Mouse (Mus musculus): Measurements from ENCODE around the gene Spata19. TPM values are rescaled to one million over a fixed set of nuclear protein-coding genes. Genes with fewer than 3 reads are reported as not detected.

Spata19 gene
- polyA plus RNA-seq, 1 experiment from 2014 or later = not detected

- 85% methylated on average over 7 of the region's 7 CpGs for WGBS
- no peak overlapping the region for H3K27ac ChIP-seq
- no peak overlapping the region for H3K4me3 ChIP-seq
- H3K27me3 ChIP-seq (ENCODE audit: low read depth, poor library complexity, severe bottlenecking) = no peaks in the 10 kb centered on the region
- no peak for DNase-seq (ENCODE audit: low spot score)
- H3K9me3 ChIP-seq (replicated peaks) = no peaks in the 10 kb centered on the region
- no peaks in the 10 kb centered on the region for H3K36me3 ChIP-seq
- H3K4me1 ChIP-seq = no peaks in the 10 kb centered on the region
Measured at GRCm38 (mm10) chr9:27437391-27438061, 40.9 kb downstream of the Spata19 start.

- H3K27ac ChIP-seq = no peak overlapping the region
- H3K27me3 ChIP-seq (ENCODE audit: low read depth, poor library complexity, severe bottlenecking) = no peaks in the 10 kb centered on the region
- DNase-seq (ENCODE audit: low spot score) = no peak
- H3K4me3 ChIP-seq = no peak overlapping the region
- no peaks in the 10 kb centered on the region for H3K9me3 ChIP-seq (replicated peaks)
- H3K36me3 ChIP-seq = no peaks in the 10 kb centered on the region
- peaks cover 11% of the 10 kb centered on the region for H3K4me1 ChIP-seq
- 51% methylated on average over 9 of the region's 9 CpGs for WGBS
Measured at GRCm38 (mm10) chr9:27449780-27450422, 53.3 kb downstream of the Spata19 start.

Other genes starting within 250 kb of the Spata19 start
- gene Jam3, start 241.4 kb upstream of the Spata19 start, polyA plus RNA-seq (2016; fragmentation: Nextera tagmentation; extraction: Ambion mirVana) = 82.4 and 97.9 TPM in 2 replicates
- gene Igsf9b, start 97.6 kb upstream of the Spata19 start, polyA plus RNA-seq (2016; fragmentation: Nextera tagmentation; extraction: Ambion mirVana) = 3.3 and 3.4 TPM in 2 replicates